Mouse (Mus musculus): ENCODE data around the gene Fam181b.

The Fam181b gene

GRCm38 (mm10) chr7:93079785-93080730 lies at the start of gene Fam181b:
Fam181b (plus strand) TSS chr7:93079865.
- peak; percentile 67 for DNase-seq

GRCm38 (mm10) chr7:93037763-93038471 lies 41.7 kb upstream of the Fam181b start:
- DNase-seq: no peak

GRCm38 (mm10) chr7:93038472-93038828 lies 41.2 kb upstream of the Fam181b start:
- DNase-seq: no peak

GRCm38 (mm10) chr7:93039542-93039941 lies 40.1 kb upstream of the Fam181b start:
- DNase-seq: no peak

GRCm38 (mm10) chr7:93044359-93044758 lies 35.3 kb upstream of the Fam181b start:
- DNase-seq: no peak

- DNase-seq: no peak
Observed at GRCm38 (mm10) chr7:93044788-93045187, 34.9 kb upstream of the Fam181b start.

- no peak for DNase-seq
Observed at GRCm38 (mm10) chr7:93060831-93061230, 18.8 kb upstream of the Fam181b start.

- no peak for DNase-seq
Observed at GRCm38 (mm10) chr7:93061747-93062146, 17.9 kb upstream of the Fam181b start.

- no peak for DNase-seq
Observed at GRCm38 (mm10) chr7:93062189-93062588, 17.5 kb upstream of the Fam181b start.

GRCm38 (mm10) chr7:93067464-93068015 lies 12.1 kb upstream of the Fam181b start:
- DNase-seq: no peak

- DNase-seq: no peak
Observed at GRCm38 (mm10) chr7:93076435-93076960, 3.2 kb upstream of the Fam181b start.

- no peak for DNase-seq
Observed at GRCm38 (mm10) chr7:93079420-93079784, 263 bp upstream of the Fam181b start.

GRCm38 (mm10) chr7:93080731-93081430 lies 1.2 kb downstream of the Fam181b start:
- DNase-seq: no peak

- DNase-seq: peak; percentile 90
Observed at GRCm38 (mm10) chr7:93093371-93094058, 13.8 kb downstream of the Fam181b start.

GRCm38 (mm10) chr7:93095511-93095910 lies 15.8 kb downstream of the Fam181b start:
- peak; percentile 48 for DNase-seq

GRCm38 (mm10) chr7:93104776-93105340 lies 25.2 kb downstream of the Fam181b start:
- DNase-seq: no peak

GRCm38 (mm10) chr7:93110370-93110965 lies 30.8 kb downstream of the Fam181b start:
- no peak for DNase-seq

- DNase-seq: peak; percentile 36
Observed at GRCm38 (mm10) chr7:93111056-93111455, 31.4 kb downstream of the Fam181b start.

- DNase-seq: no peak
Observed at GRCm38 (mm10) chr7:93117561-93117960, 37.9 kb downstream of the Fam181b start.

GRCm38 (mm10) chr7:93123936-93124335 lies 44.3 kb downstream of the Fam181b start:
- peak; percentile 29 for DNase-seq

All from cerebellum, adult 11 months (tissue).